Comparison of ENCODE assay signal across 11 mouse cellular contexts in the genomic region with DNA sequence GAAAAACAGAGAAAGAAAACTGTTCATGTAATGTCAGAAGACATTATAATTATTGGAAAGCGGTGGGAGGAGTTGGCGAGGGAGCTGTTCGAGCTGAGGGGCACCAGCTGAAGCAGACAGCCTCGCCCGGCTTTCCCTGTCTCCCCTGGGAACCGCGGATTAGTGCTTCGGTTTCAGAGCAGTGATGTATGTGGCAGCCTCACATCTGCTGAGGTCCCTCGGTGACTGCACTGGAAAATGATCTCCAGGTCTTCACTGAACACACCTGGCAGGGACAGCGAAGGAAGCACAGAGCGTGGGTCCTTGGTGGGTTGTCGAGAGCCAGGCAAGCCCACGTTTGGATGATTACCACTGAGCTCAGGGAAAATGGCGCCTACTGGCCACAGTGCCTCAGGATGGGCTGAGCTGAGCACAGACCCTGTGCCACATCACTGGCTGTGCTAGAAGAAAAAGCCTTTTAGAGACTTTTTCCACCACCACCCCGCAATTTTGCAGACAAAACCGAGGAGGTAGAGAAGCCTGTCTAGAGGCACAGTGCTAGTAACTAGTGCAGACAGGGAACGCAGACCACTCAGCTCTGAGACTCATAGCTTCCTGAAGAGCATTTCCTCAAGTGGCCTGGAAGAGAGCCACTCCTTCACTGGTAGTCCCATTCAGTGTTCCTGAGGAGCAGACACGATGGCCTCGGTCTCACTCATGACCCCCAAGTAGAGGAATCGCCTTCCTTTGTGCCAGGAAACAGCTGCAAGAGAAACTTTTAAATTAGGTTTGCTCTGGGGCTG. TPM values are rescaled to one million over a fixed set of nuclear protein-coding genes. Genes with fewer than 3 reads are reported as not detected.
A peak's percentile ranks its signal among the peaks of the same experiment; 100 is the strongest.
DNase-seq lines count a peak whose midpoint lies in the region; ATAC-seq and TF ChIP-seq lines count a peak whose summit lies in the region.
"Had no signal": no experiment of that assay in that cellular context is flagged by ENCODE, and none has a peak within 500 bp of the region (broad histone marks: within the 10 kb centered on the region; RNA-seq: fewer than 3 reads in every experiment).

No protein-coding gene starts in this region.

- no peaks in the 10 kb centered on the region for H3K9me3 ChIP-seq in hindbrain, embryonic 12.5 days (replicated peaks)
- no peaks in the 10 kb centered on the region for H3K9me3 ChIP-seq in limb, embryonic 15.5 days
- H3K9me3 ChIP-seq in midbrain, embryonic 15.5 days: no peaks in the 10 kb centered on the region

- H3K9ac ChIP-seq in hindbrain, embryonic 12.5 days: no peak overlapping the region
- no peak overlapping the region for H3K9ac ChIP-seq in limb, embryonic 15.5 days
- no peak overlapping the region for H3K9ac ChIP-seq in midbrain, embryonic 15.5 days

- H3K4me1 ChIP-seq in hindbrain, embryonic 12.5 days: peaks cover 6% of the 10 kb centered on the region; the same call in 1 of the 2 replicates
- H3K4me1 ChIP-seq in limb, embryonic 15.5 days: peaks cover 8% of the 10 kb centered on the region; the same call in 1 of the 2 replicates
- H3K4me1 ChIP-seq in midbrain, embryonic 15.5 days: peaks cover 5% of the 10 kb centered on the region

- H3K36me3 ChIP-seq in hindbrain, embryonic 12.5 days: peaks cover 26% of the 10 kb centered on the region; the same call in 1 of the 2 replicates
- H3K36me3 ChIP-seq in limb, embryonic 15.5 days: peaks cover 40% of the 10 kb centered on the region
- 0 out of 2 replicates have a peak, but pooled peaks cover 3% of the 10 kb centered on the region for H3K36me3 ChIP-seq in midbrain, embryonic 15.5 days (replicated peaks)

- no peak for ATAC-seq in hindbrain, embryonic 12.5 days (ENCODE audit: low FRiP score)
- ATAC-seq in limb, embryonic 15.5 days (ENCODE audit: insufficient number of reproducible peaks, low FRiP score, low TSS enrichment, low read depth): no peak
- no peak; the same call in 1 of the 2 replicates for ATAC-seq in midbrain, embryonic 15.5 days (replicated peaks)
- ATAC-seq: intestine, postnatal 0 days had no signal

- no peak overlapping the region for H3K4me2 ChIP-seq in hindbrain, embryonic 12.5 days (replicated peaks)
- no peak overlapping the region for H3K4me2 ChIP-seq in limb, embryonic 15.5 days
- H3K4me2 ChIP-seq in midbrain, embryonic 15.5 days: no peak overlapping the region

- no peaks in the 10 kb centered on the region for H3K27me3 ChIP-seq in hindbrain, embryonic 12.5 days
- H3K27me3 ChIP-seq in limb, embryonic 15.5 days: no peaks in the 10 kb centered on the region
- H3K27me3 ChIP-seq in midbrain, embryonic 15.5 days (replicated peaks): no peaks in the 10 kb centered on the region

- H3K4me3 ChIP-seq in layer of hippocampus, adult 2 months: no peak overlapping the region
- no peak overlapping the region for H3K4me3 ChIP-seq in hindbrain, embryonic 12.5 days
- H3K4me3 ChIP-seq in limb, embryonic 15.5 days: no peak overlapping the region
- no peak overlapping the region for H3K4me3 ChIP-seq in midbrain, embryonic 15.5 days

- DNase-seq in layer of hippocampus, adult 2 months (ENCODE audit: low spot score in 2 of 2): no peak
- no peak for DNase-seq in layer of hippocampus, adult 11-12 months (ENCODE audit: low spot score)
- no peak for DNase-seq in frontal cortex, postnatal 10 days (ENCODE audit: low spot score in 2 of 2)
- no peak for DNase-seq in cerebellum, postnatal 36 days
- DNase-seq: gastrocnemius, postnatal 36 days had no signal

- no peak for TF ChIP-seq CTCF in layer of hippocampus, adult 2 months (conservative IDR thresholded peaks at IDR 0.05)

- WGBS in hindbrain, embryonic 12.5 days: 70% methylated on average over 20 of the region's 20 CpGs
- 61% methylated on average over 20 of the region's 20 CpGs for WGBS in limb, embryonic 15.5 days
- WGBS in midbrain, embryonic 15.5 days: 54% methylated on average over 20 of the region's 20 CpGs

- H3K27ac ChIP-seq in layer of hippocampus, adult 2 months: 0 out of 2 replicates have a peak overlapping the region, but pooled peaks have one; percentile 37
- H3K27ac ChIP-seq in hindbrain, embryonic 12.5 days: peak overlapping the region; percentile 53; the same call in 1 of the 2 replicates
- H3K27ac ChIP-seq in limb, embryonic 15.5 days: 0 out of 2 replicates have a peak overlapping the region, but pooled peaks have one; percentile 4
- 0 out of 2 replicates have a peak overlapping the region, but pooled peaks have one; percentile 26 for H3K27ac ChIP-seq in midbrain, embryonic 15.5 days

RNA-seq across cellular contexts. Expression of a gene that starts 18.9 kb away (rescaled TPM):
- 10 to 100 TPM; 11.7 to 11.8 TPM for total RNA-seq in layer of hippocampus, adult 2 months (2021)
- 28.7 and 28.8 TPM in 2 replicates for polyA plus RNA-seq in hindbrain, embryonic 12.5 days (2016; fragmentation: Nextera tagmentation; extraction: Ambion mirVana)
- 27.1 and 28.3 TPM in 2 replicates for polyA plus RNA-seq in limb, embryonic 15.5 days (2015; fragmentation: Nextera tagmentation; extraction: Ambion mirVana)
- polyA plus RNA-seq in midbrain, embryonic 15.5 days (2015; fragmentation: Nextera tagmentation; extraction: Ambion mirVana): 18.4 and 20.0 TPM in 2 replicates

RNA-seq across cellular contexts. Expression of a gene that starts 34.6 kb away (rescaled TPM):
- 10 to 100 TPM; 49.4 to 51.2 TPM for total RNA-seq in layer of hippocampus, adult 2 months (2021)
- 42.2 and 53.8 TPM in 2 replicates for polyA plus RNA-seq in hindbrain, embryonic 12.5 days (2016; fragmentation: Nextera tagmentation; extraction: Ambion mirVana)
- 55.6 and 57.7 TPM in 2 replicates for polyA plus RNA-seq in limb, embryonic 15.5 days (2015; fragmentation: Nextera tagmentation; extraction: Ambion mirVana)
- 51.7 and 56.2 TPM in 2 replicates for polyA plus RNA-seq in midbrain, embryonic 15.5 days (2015; fragmentation: Nextera tagmentation; extraction: Ambion mirVana)

RNA-seq across cellular contexts. Expression of a gene that starts 41.8 kb away (rescaled TPM):
- total RNA-seq in layer of hippocampus, adult 2 months (2021): not detected
- not detected in 2 replicates for polyA plus RNA-seq in hindbrain, embryonic 12.5 days (2016; fragmentation: Nextera tagmentation; extraction: Ambion mirVana)
- 0.20 and 0.31 TPM in 2 replicates for polyA plus RNA-seq in limb, embryonic 15.5 days (2015; fragmentation: Nextera tagmentation; extraction: Ambion mirVana)
- not detected in 2 replicates for polyA plus RNA-seq in midbrain, embryonic 15.5 days (2015; fragmentation: Nextera tagmentation; extraction: Ambion mirVana)
- total RNA-seq: gastrocnemius, postnatal 36 days had no signal
- polyA plus RNA-seq: embryonic facial prominence, embryonic 11.5 days; limb, embryonic 11.5 days had no signal
